ENCODE assay signal across 8 mouse cellular contexts in genomic region chr13:52628602-52629001, GRCm38 (mm10). TPM values are rescaled to one million over a fixed set of nuclear protein-coding genes. Genes with fewer than 3 reads are reported as not detected.
DNase-seq lines count a peak whose midpoint lies in the region; TF ChIP-seq lines count a peak whose summit lies in the region.

No protein-coding gene starts in this region.

- H3K4me3 ChIP-seq in myocyte = no peak overlapping the region

- peaks cover 19% of the 10 kb centered on the region for H3K27me3 ChIP-seq in myocyte (ENCODE audit: control insufficient read depth, insufficient read depth, insufficient read length)

- intact Hi-C loops in left cerebral cortex, postnatal 14 days (cut with DNase I) = loop anchor here (5.0 to 10.0 kb wide), 2 partner anchors 61 to 184 kb away; no protein-coding TSS in a partner anchor

- no peak overlapping the region for H3K4me2 ChIP-seq in myocyte (ENCODE audit: low read depth)

- no peaks in the 10 kb centered on the region for H3K79me2 ChIP-seq in myocyte (ENCODE audit: control insufficient read depth, insufficient read depth)

- H3K36me3 ChIP-seq in myocyte (ENCODE audit: control insufficient read depth, insufficient read depth) = no peaks in the 10 kb centered on the region

- DNase-seq in kidney, adult 18-20 months = peak; percentile 35
- DNase-seq in kidney, adult 11 months = no peak
- peak; percentile 36 for DNase-seq in Muller cell, postnatal 12 days (ENCODE audit: inconsistent ontology term)
- DNase-seq in cerebellum, postnatal 10 days = peak; percentile 67 to 72
- DNase-seq in heart, postnatal 4 days = peak; percentile 53
- DNase-seq in left cerebral cortex, postnatal 14 days (ENCODE audit: low spot score in 2 of 2) = peak; percentile 50 to 72
- peak; percentile 78 for DNase-seq in thymus, postnatal 0 days (ENCODE audit: low spot score)

- TF ChIP-seq POLR2A in myocyte (IDR thresholded peaks at IDR 0.05; ENCODE audit: insufficient read length, low read depth) = no peak

- H3ac ChIP-seq in myocyte (ENCODE audit: control insufficient read depth, insufficient read length) = no peak overlapping the region

TF ChIP-seq in myocyte, 11 proteins besides CTCF, POLR2A, EP300 and RAD21:
- no peak for TF ChIP-seq CEBPB (IDR thresholded peaks at IDR 0.05; ENCODE audit: insufficient read depth, poor library complexity, severe bottlenecking)
- no peak for TF ChIP-seq TCF12 (IDR thresholded peaks at IDR 0.05; ENCODE audit: insufficient read depth, poor library complexity, severe bottlenecking)
- no peak for TF ChIP-seq TCF3 (IDR thresholded peaks at IDR 0.05; ENCODE audit: insufficient read length, low read depth)
- TF ChIP-seq MYOG (IDR thresholded peaks at IDR 0.05; ENCODE audit: control insufficient read depth in 1 of 3, insufficient read depth in 1 of 3, insufficient read length in 2 of 3, low read depth in 2 of 3) = no peak
- no peak for TF ChIP-seq MYOD1 (IDR thresholded peaks at IDR 0.05; ENCODE audit: control insufficient read depth in 1 of 3, insufficient read length in 2 of 3, low read depth in 2 of 3)
- peak; percentile 10 for TF ChIP-seq SRF (IDR thresholded peaks at IDR 0.05; ENCODE audit: control insufficient read depth, insufficient read length, low read depth)
TF ChIP-seq in myocyte: peak in this region for 1.

RNA-seq across cellular contexts. Expression of gene Syk, which starts 45.6 kb away (rescaled TPM):
- 10 to 100 TPM; 24.1 to 26.5 TPM for total RNA-seq in heart, postnatal 4 days (2021)
- total RNA-seq in left cerebral cortex, postnatal 14 days (2021) = 1 to 10 TPM; 2.9 to 4.5 TPM
- polyA plus RNA-seq in myocyte (2012; fragmentation: generic; extraction: Trizol) = 0.42 TPM
- polyA plus RNA-seq in thymus, postnatal 0 days (2015; fragmentation: Nextera tagmentation; extraction: Ambion mirVana) = 7.6 and 8.9 TPM in 2 replicates

Comparison
In these comparisons a context has a peak if more than half of its experiments do, and no peak if none do; other contexts are left out.
1. RNA of gene Syk, which starts 45.6 kb away (total RNA-seq): 24.1 to 26.5 TPM in heart, postnatal 4 days; 2.9 to 4.5 TPM in left cerebral cortex, postnatal 14 days; every median in the first group is over 4 times any median in the second.